Mouse (Mus musculus): ENCODE measurements around the gene Zfp292.
A peak's percentile ranks its signal among the peaks of the same experiment; 100 is the strongest.

The Zfp292 gene

GRCm38 (mm10) chr4:34786476-34786875, 96.3 kb downstream of the Zfp292 start:
- no peak for DNase-seq

- no peak for DNase-seq
Measured at GRCm38 (mm10) chr4:34785646-34786045, 97.1 kb downstream of the Zfp292 start.

- no peak for DNase-seq
Measured at GRCm38 (mm10) chr4:34784865-34785264, 97.9 kb downstream of the Zfp292 start.

- DNase-seq, result no peak
Measured at GRCm38 (mm10) chr4:34782730-34783129, 100.0 kb downstream of the Zfp292 start.

GRCm38 (mm10) chr4:34777677-34778527, 104.9 kb downstream of the Zfp292 start, which contains the start of gene Smim8:
Gene Smim8, minus strand, starts transcription at chr4:34778423.
- peak; percentile 93 for DNase-seq

GRCm38 (mm10) chr4:34771652-34772371, 110.9 kb downstream of the Zfp292 start:
- no peak for DNase-seq

GRCm38 (mm10) chr4:34756163-34756562, 126.6 kb downstream of the Zfp292 start, which contains the start of gene Gm136:
Gene Gm136, minus strand, starts transcription at chr4:34756263.
- no peak for DNase-seq

Data from liver (tissue).